Mouse (Mus musculus): ENCODE measurements around the gene Olfr600. TPM values are rescaled to one million over a fixed set of nuclear protein-coding genes. Genes with fewer than 3 reads are reported as not detected.
"Not testable (repeated sequence)": the region's sequence is repeated elsewhere in the genome, so short reads cannot be mapped to it uniquely, and the experiment has no call there.

Olfr600 gene
- polyA plus RNA-seq (2015; fragmentation: Nextera tagmentation; extraction: Ambion mirVana) = not detected in 2 replicates

- no peak within 1 kb of the TSS for H3K4me2 ChIP-seq
- no peaks in the 10 kb centered on the region for H3K9me3 ChIP-seq
- ATAC-seq (ENCODE audit: insufficient number of reproducible peaks, insufficient read depth, low FRiP score, low TSS enrichment, low read depth) = no peak
- no peak within 1 kb of the TSS for H3K4me3 ChIP-seq
- H3K27me3 ChIP-seq = no peaks in the 10 kb centered on the region
- no peaks in the 10 kb centered on the region for H3K36me3 ChIP-seq
- H3K9ac ChIP-seq = no peak within 1 kb of the TSS
- no peak within 1 kb of the TSS for H3K27ac ChIP-seq
- H3K4me1 ChIP-seq = no peaks in the 10 kb centered on the region
These were observed at the start of gene Olfr600 for GRCm38 (mm10) chr7:103349569-103349968. Gene Olfr600 (minus strand): TSS chr7:103349669.

GRCm38 (mm10) chr7:103398981-103399380 is 49.5 kb upstream of the Olfr600 start:
- no peak overlapping the region for H3K9ac ChIP-seq
- no peaks in the 10 kb centered on the region for H3K9me3 ChIP-seq
- WGBS = 3% methylated on average over 1 of the region's 1 CpGs
- H3K4me1 ChIP-seq = no peaks in the 10 kb centered on the region
- no peaks in the 10 kb centered on the region for H3K27me3 ChIP-seq
- H3K27ac ChIP-seq = no peak overlapping the region
- no peak for ATAC-seq (ENCODE audit: insufficient number of reproducible peaks, insufficient read depth, low FRiP score, low TSS enrichment, low read depth)
- H3K36me3 ChIP-seq = no peaks in the 10 kb centered on the region
- no peak overlapping the region for H3K4me2 ChIP-seq
- H3K4me3 ChIP-seq = no peak overlapping the region

GRCm38 (mm10) chr7:103397758-103398157 is 48.3 kb upstream of the Olfr600 start:
- H3K27ac ChIP-seq = no peak overlapping the region
- H3K4me3 ChIP-seq = no peak overlapping the region
- no peaks in the 10 kb centered on the region for H3K27me3 ChIP-seq
- no peaks in the 10 kb centered on the region for H3K9me3 ChIP-seq
- H3K9ac ChIP-seq = no peak overlapping the region
- no peaks in the 10 kb centered on the region for H3K36me3 ChIP-seq
- no peaks in the 10 kb centered on the region for H3K4me1 ChIP-seq
- no peak for ATAC-seq (ENCODE audit: insufficient number of reproducible peaks, insufficient read depth, low FRiP score, low TSS enrichment, low read depth)
- H3K4me2 ChIP-seq = no peak overlapping the region

- no peaks in the 10 kb centered on the region for H3K4me1 ChIP-seq
- H3K4me2 ChIP-seq = no peak within 1 kb of the TSS
- H3K36me3 ChIP-seq = no peaks in the 10 kb centered on the region
- no peak within 1 kb of the TSS for H3K27ac ChIP-seq
- no peak within 1 kb of the TSS for H3K4me3 ChIP-seq
- no peaks in the 10 kb centered on the region for H3K9me3 ChIP-seq
- ATAC-seq (ENCODE audit: insufficient number of reproducible peaks, insufficient read depth, low FRiP score, low TSS enrichment, low read depth) = no peak
- H3K9ac ChIP-seq = no peak within 1 kb of the TSS
- H3K27me3 ChIP-seq = no peaks in the 10 kb centered on the region
These were observed 36.6 kb upstream of the Olfr600 start, which contains the start of gene Olfr603 for GRCm38 (mm10) chr7:103386077-103386476. Gene Olfr603 (minus strand): TSS chr7:103386177.

- Histone ChIP-seq H3K4me3 (no peak within 1 kb of the TSS), H3K36me3 (no peaks in the 10 kb centered on the region), H3K27ac (no peak within 1 kb of the TSS), H3K27me3 (no peaks in the 10 kb centered on the region), H3K9me3 (no peaks in the 10 kb centered on the region), H3K9ac (no peak within 1 kb of the TSS), H3K4me1 (no peaks in the 10 kb centered on the region), H3K4me2 (no peak within 1 kb of the TSS)
- WGBS = 89% methylated on average over 1 of the region's 1 CpGs
- ATAC-seq (ENCODE audit: insufficient number of reproducible peaks, insufficient read depth, low FRiP score, low TSS enrichment, low read depth) = no peak
These were observed 13.1 kb upstream of the Olfr600 start, which contains the start of gene Olfr601 for GRCm38 (mm10) chr7:103362555-103362954. Gene Olfr601 (minus strand): TSS chr7:103362655.

- Histone ChIP-seq H3K36me3 (no peaks in the 10 kb centered on the region), H3K27me3 (no peaks in the 10 kb centered on the region), H3K4me3 (no peak within 1 kb of the TSS), H3K9me3 (no peaks in the 10 kb centered on the region), H3K27ac (no peak within 1 kb of the TSS), H3K9ac (no peak within 1 kb of the TSS), H3K4me2 (no peak within 1 kb of the TSS), H3K4me1 (no peaks in the 10 kb centered on the region)
- WGBS = 79% methylated on average over 1 of the region's 1 CpGs
- no peak for ATAC-seq (ENCODE audit: insufficient number of reproducible peaks, insufficient read depth, low FRiP score, low TSS enrichment, low read depth)
These were observed 13.9 kb downstream of the Olfr600 start, which contains the start of gene Olfr599 for GRCm38 (mm10) chr7:103335617-103336016. Gene Olfr599 (plus strand): TSS chr7:103335917.

- Histone ChIP-seq H3K27ac (no peak within 1 kb of the TSS), H3K4me3 (no peak within 1 kb of the TSS), H3K4me1 (no peaks in the 10 kb centered on the region), H3K27me3 (no peaks in the 10 kb centered on the region), H3K36me3 (no peaks in the 10 kb centered on the region), H3K9ac (no peak within 1 kb of the TSS), H3K4me2 (no peak within 1 kb of the TSS), H3K9me3 (no peaks in the 10 kb centered on the region)
- ATAC-seq (ENCODE audit: insufficient number of reproducible peaks, insufficient read depth, low FRiP score, low TSS enrichment, low read depth) = no peak
These were observed 26.2 kb downstream of the Olfr600 start, which contains the start of gene Olfr598 for GRCm38 (mm10) chr7:103323268-103323667. Gene Olfr598 (plus strand): TSS chr7:103323568.

- not testable (repeated sequence) for H3K27me3 ChIP-seq; ATAC-seq (ENCODE audit: insufficient number of reproducible peaks, insufficient read depth, low FRiP score, low TSS enrichment, low read depth); H3K9ac ChIP-seq; H3K27ac ChIP-seq; H3K4me3 ChIP-seq; H3K4me1 ChIP-seq; H3K36me3 ChIP-seq; H3K9me3 ChIP-seq; H3K4me2 ChIP-seq
- 82% methylated on average over 2 of the region's 2 CpGs for WGBS
These were observed 33.5 kb downstream of the Olfr600 start, which contains the start of gene Olfr597 for GRCm38 (mm10) chr7:103316015-103316414. Gene Olfr597 (plus strand): TSS chr7:103316315.

GRCm38 (mm10) chr7:103305348-103305747 is 44.1 kb downstream of the Olfr600 start, which contains the start of gene Olfr596:
Gene Olfr596 (plus strand): TSS chr7:103305648.
- H3K9ac ChIP-seq; H3K36me3 ChIP-seq; H3K4me3 ChIP-seq; H3K4me2 ChIP-seq; H3K27me3 ChIP-seq; ATAC-seq (ENCODE audit: insufficient number of reproducible peaks, insufficient read depth, low FRiP score, low TSS enrichment, low read depth); H3K4me1 ChIP-seq; H3K9me3 ChIP-seq; H3K27ac ChIP-seq: not testable (repeated sequence)
- 88% methylated on average over 2 of the region's 2 CpGs for WGBS

Other genes with a start within 250 kb of the Olfr600 start
- not detected in 2 replicates for gene Olfr586, start 224.0 kb downstream of the Olfr600 start, polyA plus RNA-seq (2015; fragmentation: Nextera tagmentation; extraction: Ambion mirVana)
- gene Olfr588-ps1, start 208.8 kb downstream of the Olfr600 start, polyA plus RNA-seq (2015; fragmentation: Nextera tagmentation; extraction: Ambion mirVana) = not detected in 2 replicates
- gene Olfr589, start 193.3 kb downstream of the Olfr600 start, polyA plus RNA-seq (2015; fragmentation: Nextera tagmentation; extraction: Ambion mirVana) = not detected in 2 replicates
- not detected in 2 replicates for gene Olfr591, start 171.3 kb downstream of the Olfr600 start, polyA plus RNA-seq (2015; fragmentation: Nextera tagmentation; extraction: Ambion mirVana)
- gene Olfr592, start 164.9 kb downstream of the Olfr600 start, polyA plus RNA-seq (2015; fragmentation: Nextera tagmentation; extraction: Ambion mirVana) = not detected in 2 replicates
- gene Olfr593, start 137.8 kb downstream of the Olfr600 start, polyA plus RNA-seq (2015; fragmentation: Nextera tagmentation; extraction: Ambion mirVana) = not detected in 2 replicates
- 0.20 TPM in 1 of 2 replicates, not detected in the other for gene Olfr594, start 132.7 kb downstream of the Olfr600 start, polyA plus RNA-seq (2015; fragmentation: Nextera tagmentation; extraction: Ambion mirVana)
- gene Usp17ld, start 97.2 kb downstream of the Olfr600 start, polyA plus RNA-seq (2015; fragmentation: Nextera tagmentation; extraction: Ambion mirVana) = not detected in 2 replicates
- gene Olfr596, start 44.0 kb downstream of the Olfr600 start, polyA plus RNA-seq (2015; fragmentation: Nextera tagmentation; extraction: Ambion mirVana) = not detected in 2 replicates
- gene Olfr597, start 33.4 kb downstream of the Olfr600 start, polyA plus RNA-seq (2015; fragmentation: Nextera tagmentation; extraction: Ambion mirVana) = not detected in 2 replicates
- not detected in 2 replicates for gene Olfr598, start 26.1 kb downstream of the Olfr600 start, polyA plus RNA-seq (2015; fragmentation: Nextera tagmentation; extraction: Ambion mirVana)
- not detected in 2 replicates for gene Olfr599, start 13.8 kb downstream of the Olfr600 start, polyA plus RNA-seq (2015; fragmentation: Nextera tagmentation; extraction: Ambion mirVana)
- gene Olfr601, start 13.0 kb upstream of the Olfr600 start, polyA plus RNA-seq (2015; fragmentation: Nextera tagmentation; extraction: Ambion mirVana) = not detected in 2 replicates
- gene Olfr603, start 36.5 kb upstream of the Olfr600 start, polyA plus RNA-seq (2015; fragmentation: Nextera tagmentation; extraction: Ambion mirVana) = not detected in 2 replicates
- gene Usp17lc, start 65.4 kb upstream of the Olfr600 start, polyA plus RNA-seq (2015; fragmentation: Nextera tagmentation; extraction: Ambion mirVana) = not detected in 2 replicates
- not detected in 2 replicates for gene Olfr605, start 95.8 kb upstream of the Olfr600 start, polyA plus RNA-seq (2015; fragmentation: Nextera tagmentation; extraction: Ambion mirVana)
- not detected in 2 replicates for gene Olfr606, start 99.4 kb upstream of the Olfr600 start, polyA plus RNA-seq (2015; fragmentation: Nextera tagmentation; extraction: Ambion mirVana)
- gene Olfr607, start 114.5 kb upstream of the Olfr600 start, polyA plus RNA-seq (2015; fragmentation: Nextera tagmentation; extraction: Ambion mirVana) = not detected in 2 replicates
- not detected in 2 replicates for gene Olfr608, start 120.2 kb upstream of the Olfr600 start, polyA plus RNA-seq (2015; fragmentation: Nextera tagmentation; extraction: Ambion mirVana)
- gene Olfr609, start 148.4 kb upstream of the Olfr600 start, polyA plus RNA-seq (2015; fragmentation: Nextera tagmentation; extraction: Ambion mirVana) = not detected in 2 replicates
- not detected in 2 replicates for gene Olfr610, start 162.5 kb upstream of the Olfr600 start, polyA plus RNA-seq (2015; fragmentation: Nextera tagmentation; extraction: Ambion mirVana)
- gene Olfr611, start 171.2 kb upstream of the Olfr600 start, polyA plus RNA-seq (2015; fragmentation: Nextera tagmentation; extraction: Ambion mirVana) = not detected in 2 replicates
- not detected in 2 replicates for gene Olfr612, start 193.0 kb upstream of the Olfr600 start, polyA plus RNA-seq (2015; fragmentation: Nextera tagmentation; extraction: Ambion mirVana)
- gene Olfr613, start 198.4 kb upstream of the Olfr600 start, polyA plus RNA-seq (2015; fragmentation: Nextera tagmentation; extraction: Ambion mirVana) = not detected in 2 replicates
- not detected in 2 replicates for gene Olfr615, start 206.4 kb upstream of the Olfr600 start, polyA plus RNA-seq (2015; fragmentation: Nextera tagmentation; extraction: Ambion mirVana)
- not detected in 2 replicates for gene Olfr616, start 219.5 kb upstream of the Olfr600 start, polyA plus RNA-seq (2015; fragmentation: Nextera tagmentation; extraction: Ambion mirVana)
- gene Olfr617, start 223.4 kb upstream of the Olfr600 start, polyA plus RNA-seq (2015; fragmentation: Nextera tagmentation; extraction: Ambion mirVana) = not detected in 2 replicates
- gene Olfr618, start 240.4 kb upstream of the Olfr600 start, polyA plus RNA-seq (2015; fragmentation: Nextera tagmentation; extraction: Ambion mirVana) = not detected in 2 replicates

Data from embryonic facial prominence, embryonic 13.5 days (tissue).